Mouse (Mus musculus): ENCODE data around the gene Spesp1. TPM values are rescaled to one million over a fixed set of nuclear protein-coding genes. Genes with fewer than 3 reads are reported as not detected.

Gene Spesp1
- polyA plus RNA-seq, 1 experiment from 2014 or later, result not detected

- no peak overlapping the region for H3K9ac ChIP-seq (ENCODE audit: low read depth, low read length)
- no peaks in the 10 kb centered on the region for H3K27me3 ChIP-seq (ENCODE audit: control insufficient read depth, insufficient read depth, low read length)
- H3K27ac ChIP-seq (ENCODE audit: low read depth, low read length), result no peak overlapping the region
- no peaks in the 10 kb centered on the region for H3K9me3 ChIP-seq (ENCODE audit: control insufficient read depth, low read length)
- H3K4me3 ChIP-seq (ENCODE audit: low read length), result no peak overlapping the region
- no peaks in the 10 kb centered on the region for H3K36me3 ChIP-seq (ENCODE audit: control insufficient read depth, insufficient read depth, low read length)
- ATAC-seq (ENCODE audit: low FRiP score, low TSS enrichment), result no peak
- peaks cover 5% of the 10 kb centered on the region; the same call in 1 of the 2 replicates for H3K4me1 ChIP-seq (ENCODE audit: control insufficient read depth, insufficient read depth, low read length)
- 35% methylated on average over 9 of the region's 9 CpGs for WGBS
- no peak overlapping the region for H3K4me2 ChIP-seq (replicated peaks; ENCODE audit: low read depth, low read length)
These were observed 44.5 kb downstream of the Spesp1 start for GRCm38 (mm10) chr9:62237381-62237980.

GRCm38 (mm10) chr9:62235501-62235900 is 46.5 kb downstream of the Spesp1 start:
- Histone ChIP-seq H3K27ac (ENCODE audit: low read depth, low read length) (no peak overlapping the region), H3K36me3 (ENCODE audit: control insufficient read depth, insufficient read depth, low read length) (no peaks in the 10 kb centered on the region), H3K4me2 (replicated peaks; ENCODE audit: low read depth, low read length) (no peak overlapping the region), H3K4me1 (ENCODE audit: control insufficient read depth, insufficient read depth, low read length) (peaks cover 8% of the 10 kb centered on the region; the same call in 1 of the 2 replicates), H3K9me3 (ENCODE audit: control insufficient read depth, low read length) (no peaks in the 10 kb centered on the region), H3K9ac (ENCODE audit: low read depth, low read length) (no peak overlapping the region), H3K4me3 (ENCODE audit: low read length) (no peak overlapping the region), H3K27me3 (ENCODE audit: control insufficient read depth, insufficient read depth, low read length) (no peaks in the 10 kb centered on the region)
- 80% methylated on average over 2 of the region's 2 CpGs for WGBS
- no peak for ATAC-seq (ENCODE audit: low FRiP score, low TSS enrichment)

- no peak overlapping the region for H3K9ac ChIP-seq (ENCODE audit: low read depth, low read length)
- no peaks in the 10 kb centered on the region for H3K27me3 ChIP-seq (ENCODE audit: control insufficient read depth, insufficient read depth, low read length)
- no peaks in the 10 kb centered on the region for H3K9me3 ChIP-seq (ENCODE audit: control insufficient read depth, low read length)
- H3K4me3 ChIP-seq (ENCODE audit: low read length), result no peak overlapping the region
- no peak overlapping the region for H3K4me2 ChIP-seq (replicated peaks; ENCODE audit: low read depth, low read length)
- peaks cover 5% of the 10 kb centered on the region; the same call in 1 of the 2 replicates for H3K4me1 ChIP-seq (ENCODE audit: control insufficient read depth, insufficient read depth, low read length)
- H3K27ac ChIP-seq (ENCODE audit: low read depth, low read length), result no peak overlapping the region
- 0 out of 2 replicates have a peak, but pooled peaks have one; percentile 52 for ATAC-seq (ENCODE audit: low FRiP score, low TSS enrichment)
- 38% methylated on average over 1 of the region's 1 CpGs for WGBS
- no peaks in the 10 kb centered on the region for H3K36me3 ChIP-seq (ENCODE audit: control insufficient read depth, insufficient read depth, low read length)
These were observed 49.4 kb downstream of the Spesp1 start for GRCm38 (mm10) chr9:62232649-62233048.

GRCm38 (mm10) chr9:62231046-62231445 is 51.0 kb downstream of the Spesp1 start:
- no peaks in the 10 kb centered on the region for H3K27me3 ChIP-seq (ENCODE audit: control insufficient read depth, insufficient read depth, low read length)
- H3K36me3 ChIP-seq (ENCODE audit: control insufficient read depth, insufficient read depth, low read length), result no peaks in the 10 kb centered on the region
- H3K9me3 ChIP-seq (ENCODE audit: control insufficient read depth, low read length), result no peaks in the 10 kb centered on the region
- no peak overlapping the region for H3K9ac ChIP-seq (ENCODE audit: low read depth, low read length)
- no peak overlapping the region for H3K4me3 ChIP-seq (ENCODE audit: low read length)
- no peak for ATAC-seq (ENCODE audit: low FRiP score, low TSS enrichment)
- 77% methylated on average over 3 of the region's 3 CpGs for WGBS
- no peak overlapping the region for H3K4me2 ChIP-seq (replicated peaks; ENCODE audit: low read depth, low read length)
- H3K4me1 ChIP-seq (ENCODE audit: control insufficient read depth, insufficient read depth, low read length), result peaks cover 5% of the 10 kb centered on the region; the same call in 1 of the 2 replicates
- no peak overlapping the region for H3K27ac ChIP-seq (ENCODE audit: low read depth, low read length)

- no peak for ATAC-seq (ENCODE audit: low FRiP score, low TSS enrichment)
- H3K4me3 ChIP-seq (ENCODE audit: low read length), result no peak overlapping the region
- no peaks in the 10 kb centered on the region for H3K9me3 ChIP-seq (ENCODE audit: control insufficient read depth, low read length)
- H3K36me3 ChIP-seq (ENCODE audit: control insufficient read depth, insufficient read depth, low read length), result no peaks in the 10 kb centered on the region
- no peak overlapping the region for H3K27ac ChIP-seq (ENCODE audit: low read depth, low read length)
- H3K4me1 ChIP-seq (ENCODE audit: control insufficient read depth, insufficient read depth, low read length), result peaks cover 5% of the 10 kb centered on the region; the same call in 1 of the 2 replicates
- 82% methylated on average over 2 of the region's 2 CpGs for WGBS
- no peak overlapping the region for H3K4me2 ChIP-seq (replicated peaks; ENCODE audit: low read depth, low read length)
- H3K9ac ChIP-seq (ENCODE audit: low read depth, low read length), result no peak overlapping the region
- H3K27me3 ChIP-seq (ENCODE audit: control insufficient read depth, insufficient read depth, low read length), result no peaks in the 10 kb centered on the region
These were observed 52.0 kb downstream of the Spesp1 start for GRCm38 (mm10) chr9:62229985-62230384.

GRCm38 (mm10) chr9:62222481-62222880 is 59.5 kb downstream of the Spesp1 start:
- Histone ChIP-seq H3K36me3 (ENCODE audit: control insufficient read depth, insufficient read depth, low read length) (no peaks in the 10 kb centered on the region), H3K9ac (ENCODE audit: low read depth, low read length) (no peak overlapping the region), H3K9me3 (ENCODE audit: control insufficient read depth, low read length) (no peaks in the 10 kb centered on the region), H3K27ac (ENCODE audit: low read depth, low read length) (no peak overlapping the region), H3K4me2 (replicated peaks; ENCODE audit: low read depth, low read length) (no peak overlapping the region), H3K27me3 (ENCODE audit: control insufficient read depth, insufficient read depth, low read length) (no peaks in the 10 kb centered on the region), H3K4me1 (ENCODE audit: control insufficient read depth, insufficient read depth, low read length) (0 out of 2 replicates have a peak, but pooled peaks cover 5% of the 10 kb centered on the region), H3K4me3 (ENCODE audit: low read length) (no peak overlapping the region)
- 15% methylated on average over 10 of the region's 10 CpGs for WGBS
- 0 out of 2 replicates have a peak, but pooled peaks have one; percentile 49 for ATAC-seq (ENCODE audit: low FRiP score, low TSS enrichment)

- Histone ChIP-seq H3K4me1 (ENCODE audit: control insufficient read depth, insufficient read depth, low read length) (0 out of 2 replicates have a peak, but pooled peaks cover 5% of the 10 kb centered on the region), H3K4me2 (replicated peaks; ENCODE audit: low read depth, low read length) (no peak overlapping the region), H3K27me3 (ENCODE audit: control insufficient read depth, insufficient read depth, low read length) (no peaks in the 10 kb centered on the region), H3K4me3 (ENCODE audit: low read length) (no peak overlapping the region), H3K9ac (ENCODE audit: low read depth, low read length) (no peak overlapping the region), H3K36me3 (ENCODE audit: control insufficient read depth, insufficient read depth, low read length) (no peaks in the 10 kb centered on the region), H3K9me3 (ENCODE audit: control insufficient read depth, low read length) (no peaks in the 10 kb centered on the region), H3K27ac (ENCODE audit: low read depth, low read length) (no peak overlapping the region)
- 84% methylated on average over 2 of the region's 2 CpGs for WGBS
- no peak for ATAC-seq (ENCODE audit: low FRiP score, low TSS enrichment)
These were observed 60.0 kb downstream of the Spesp1 start for GRCm38 (mm10) chr9:62222029-62222428.

Small RNAs within 50 kb of the gene (microRNA-seq; reads per million reads assigned to microRNA genes)
- gene Gm25603, result not detected

Other genes starting within 250 kb of the Spesp1 start
- gene Glce, start 159.6 kb downstream of the Spesp1 start, polyA plus RNA-seq (2014; fragmentation: Nextera tagmentation; extraction: Ambion mirVana), result 9.3 and 25.3 TPM in 2 replicates
- gene Anp32a, start 59.1 kb upstream of the Spesp1 start, polyA plus RNA-seq (2014; fragmentation: Nextera tagmentation; extraction: Ambion mirVana), result 155 and 214 TPM in 2 replicates

Data from kidney, embryonic 14.5 days (tissue).